Mouse (Mus musculus): ENCODE results near the gene Eif4g3. TPM values are rescaled to one million over a fixed set of nuclear protein-coding genes. Genes with fewer than 3 reads are reported as not detected.

The Eif4g3 gene
- polyA plus RNA-seq, 1 experiment from 2014 or later: 57.3 TPM

DNA sequence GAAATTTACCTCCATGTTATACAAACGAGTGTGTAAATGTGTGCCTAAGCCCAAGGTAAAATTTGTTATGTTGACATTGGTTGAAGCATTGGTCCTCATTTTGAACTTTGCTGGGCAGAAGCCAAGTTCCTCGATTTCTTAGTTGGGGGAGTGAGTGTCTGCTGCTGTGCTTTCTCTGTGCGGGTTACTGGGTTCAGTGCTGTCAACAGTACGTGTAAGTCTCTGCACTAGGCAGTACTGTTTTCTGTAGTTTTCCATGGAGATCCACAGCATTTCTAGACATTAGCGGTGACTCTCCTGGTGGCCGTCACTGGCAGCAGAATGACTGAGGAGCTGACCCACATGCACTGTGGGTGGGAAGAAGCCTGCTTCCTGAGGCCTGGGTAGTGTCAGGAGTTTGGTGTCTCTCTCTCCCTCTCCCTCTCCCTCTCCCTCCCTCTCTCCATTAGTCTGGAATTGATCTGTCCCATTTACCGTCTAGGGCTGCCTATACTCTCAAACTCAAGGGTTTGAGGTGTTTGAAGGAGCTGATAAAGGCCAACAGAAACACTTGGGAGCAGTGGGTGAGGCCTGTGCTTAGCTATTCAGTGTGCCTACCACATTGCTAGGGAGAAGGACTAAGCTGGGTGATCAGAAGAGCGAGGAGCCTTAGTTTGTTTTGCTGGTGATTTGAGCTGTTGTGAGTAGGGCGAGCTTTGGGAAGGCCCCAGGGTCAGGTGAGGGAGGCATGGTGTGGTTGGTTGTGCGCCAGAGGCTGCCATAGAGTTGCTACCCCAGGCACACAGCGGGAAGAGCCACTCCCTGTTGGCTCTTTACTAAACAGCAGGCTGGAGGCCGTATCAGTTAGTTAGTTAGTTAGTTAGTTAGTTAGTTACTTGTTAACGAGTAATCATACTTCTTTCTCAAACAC lies 45.8 kb downstream of the Eif4g3 start:
- H3K9me3 ChIP-seq (ENCODE audit: control insufficient read depth, low read length): no peaks in the 10 kb centered on the region
- H3K36me3 ChIP-seq (ENCODE audit: control insufficient read depth, insufficient read depth, low read length): no peaks in the 10 kb centered on the region; the same call in 1 of the 2 replicates
- H3K4me3 ChIP-seq (ENCODE audit: low read depth, low read length): no peak overlapping the region
- DNase-seq (ENCODE audit: low spot score) (no peak), ATAC-seq (replicated peaks; ENCODE audit: low FRiP score) (no peak)
- no peak overlapping the region for H3K9ac ChIP-seq (ENCODE audit: low read length)
- peaks cover 7% of the 10 kb centered on the region for H3K4me1 ChIP-seq (replicated peaks; ENCODE audit: control insufficient read depth, insufficient read depth, low read length)
- H3K4me2 ChIP-seq (ENCODE audit: low read depth, low read length, severe bottlenecking): no peak overlapping the region
- H3K27me3 ChIP-seq (ENCODE audit: control insufficient read depth, insufficient read depth, low read length): no peaks in the 10 kb centered on the region
- WGBS: 85% methylated on average over 13 of the region's 13 CpGs
- no peak overlapping the region for H3K27ac ChIP-seq (ENCODE audit: low read depth, low read length)

DNA sequence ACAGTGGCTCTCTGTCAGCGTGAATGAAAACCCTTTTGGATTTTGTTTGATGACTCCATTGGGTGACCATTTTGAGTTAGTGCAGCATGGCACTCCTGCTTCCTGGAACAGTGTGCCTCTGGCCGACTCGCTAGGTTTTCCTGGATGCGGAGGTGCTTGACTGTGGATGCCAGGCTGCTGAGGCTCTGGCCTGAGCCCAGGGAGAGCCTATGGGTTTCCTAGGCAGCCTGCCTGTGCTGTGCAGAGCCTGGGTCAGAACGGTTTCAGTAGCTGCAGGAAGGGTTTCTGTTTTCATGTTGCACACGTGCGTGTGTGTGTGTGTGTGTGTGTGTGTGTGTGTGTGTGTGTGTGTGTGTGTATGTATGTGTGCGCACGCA lies 46.4 kb downstream of the Eif4g3 start:
- WGBS: 89% methylated on average over 9 of the region's 9 CpGs
- H3K4me1 ChIP-seq (replicated peaks; ENCODE audit: control insufficient read depth, insufficient read depth, low read length): peaks cover 7% of the 10 kb centered on the region
- no peak overlapping the region for H3K27ac ChIP-seq (ENCODE audit: low read depth, low read length)
- ATAC-seq (replicated peaks; ENCODE audit: low FRiP score) (no peak), DNase-seq (ENCODE audit: low spot score) (no peak)
- H3K9me3 ChIP-seq (ENCODE audit: control insufficient read depth, low read length): no peaks in the 10 kb centered on the region
- no peak overlapping the region for H3K9ac ChIP-seq (ENCODE audit: low read length)
- no peaks in the 10 kb centered on the region for H3K27me3 ChIP-seq (ENCODE audit: control insufficient read depth, insufficient read depth, low read length)
- H3K36me3 ChIP-seq (ENCODE audit: control insufficient read depth, insufficient read depth, low read length): no peaks in the 10 kb centered on the region; the same call in 1 of the 2 replicates
- H3K4me3 ChIP-seq (ENCODE audit: low read depth, low read length): no peak overlapping the region
- no peak overlapping the region for H3K4me2 ChIP-seq (ENCODE audit: low read depth, low read length, severe bottlenecking)

- no peak for ATAC-seq (replicated peaks; ENCODE audit: low FRiP score)
- Histone ChIP-seq H3K4me3 (ENCODE audit: low read depth, low read length) (no peak overlapping the region), H3K9me3 (ENCODE audit: control insufficient read depth, low read length) (peaks cover 4% of the 10 kb centered on the region; the same call in 1 of the 2 replicates), H3K27me3 (ENCODE audit: control insufficient read depth, insufficient read depth, low read length) (no peaks in the 10 kb centered on the region), H3K36me3 (ENCODE audit: control insufficient read depth, insufficient read depth, low read length) (peaks cover 5% of the 10 kb centered on the region), H3K27ac (ENCODE audit: low read depth, low read length) (no peak overlapping the region), H3K4me2 (ENCODE audit: low read depth, low read length, severe bottlenecking) (no peak overlapping the region), H3K9ac (ENCODE audit: low read length) (no peak overlapping the region), H3K4me1 (replicated peaks; ENCODE audit: control insufficient read depth, insufficient read depth, low read length) (peaks cover 7% of the 10 kb centered on the region)
- DNase-seq (ENCODE audit: low spot score): no peak
- WGBS: 86% methylated on average over 3 of the region's 3 CpGs
These were observed 47.8 kb downstream of the Eif4g3 start for GRCm38 (mm10) chr4:138040589-138040988.

- Histone ChIP-seq H3K4me1 (replicated peaks; ENCODE audit: control insufficient read depth, insufficient read depth, low read length) (peaks cover 5% of the 10 kb centered on the region), H3K27me3 (ENCODE audit: control insufficient read depth, insufficient read depth, low read length) (no peaks in the 10 kb centered on the region), H3K27ac (ENCODE audit: low read depth, low read length) (no peak overlapping the region), H3K4me3 (ENCODE audit: low read depth, low read length) (no peak overlapping the region), H3K4me2 (ENCODE audit: low read depth, low read length, severe bottlenecking) (no peak overlapping the region), H3K9ac (ENCODE audit: low read length) (no peak overlapping the region), H3K36me3 (ENCODE audit: control insufficient read depth, insufficient read depth, low read length) (peaks cover 9% of the 10 kb centered on the region), H3K9me3 (ENCODE audit: control insufficient read depth, low read length) (peaks cover 6% of the 10 kb centered on the region; the same call in 1 of the 2 replicates)
- DNase-seq (ENCODE audit: low spot score) (no peak), ATAC-seq (replicated peaks; ENCODE audit: low FRiP score) (no peak)
- 87% methylated on average over 12 of the region's 12 CpGs for WGBS
These were observed 48.9 kb downstream of the Eif4g3 start for GRCm38 (mm10) chr4:138041566-138042256.

DNA sequence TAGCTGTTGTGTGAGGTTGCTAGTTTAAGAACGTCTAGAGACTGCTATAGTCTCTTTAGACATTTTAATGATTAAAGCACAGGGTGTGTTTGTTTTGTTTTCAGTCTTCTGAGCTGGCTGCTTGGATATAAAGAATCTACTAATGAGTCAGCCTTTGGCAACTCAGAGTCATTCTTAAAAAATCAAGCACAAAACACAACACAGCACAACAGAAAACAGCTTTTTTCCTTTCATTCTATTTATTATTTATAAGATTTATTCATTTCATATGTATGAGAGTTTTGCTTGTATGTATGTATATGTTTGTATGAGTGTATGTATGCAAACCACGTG lies 49.4 kb downstream of the Eif4g3 start:
- no peak overlapping the region for H3K9ac ChIP-seq (ENCODE audit: low read length)
- DNase-seq (ENCODE audit: low spot score): no peak
- no peak overlapping the region for H3K4me2 ChIP-seq (ENCODE audit: low read depth, low read length, severe bottlenecking)
- H3K4me3 ChIP-seq (ENCODE audit: low read depth, low read length): no peak overlapping the region
- no peaks in the 10 kb centered on the region for H3K27me3 ChIP-seq (ENCODE audit: control insufficient read depth, insufficient read depth, low read length)
- H3K9me3 ChIP-seq (ENCODE audit: control insufficient read depth, low read length): peaks cover 6% of the 10 kb centered on the region; the same call in 1 of the 2 replicates
- ATAC-seq (replicated peaks; ENCODE audit: low FRiP score): no peak
- no peaks in the 10 kb centered on the region; the same call in 1 of the 2 replicates for H3K4me1 ChIP-seq (replicated peaks; ENCODE audit: control insufficient read depth, insufficient read depth, low read length)
- H3K27ac ChIP-seq (ENCODE audit: low read depth, low read length): no peak overlapping the region
- WGBS: 75% methylated on average over 2 of the region's 2 CpGs
- peaks cover 9% of the 10 kb centered on the region for H3K36me3 ChIP-seq (ENCODE audit: control insufficient read depth, insufficient read depth, low read length)

GRCm38 (mm10) chr4:138042625-138043024 lies 49.8 kb downstream of the Eif4g3 start:
- no peak overlapping the region for H3K4me3 ChIP-seq (ENCODE audit: low read depth, low read length)
- no peak overlapping the region for H3K27ac ChIP-seq (ENCODE audit: low read depth, low read length)
- peaks cover 6% of the 10 kb centered on the region; the same call in 1 of the 2 replicates for H3K9me3 ChIP-seq (ENCODE audit: control insufficient read depth, low read length)
- no peaks in the 10 kb centered on the region for H3K27me3 ChIP-seq (ENCODE audit: control insufficient read depth, insufficient read depth, low read length)
- 96% methylated on average over 5 of the region's 5 CpGs for WGBS
- H3K4me1 ChIP-seq (replicated peaks; ENCODE audit: control insufficient read depth, insufficient read depth, low read length): no peaks in the 10 kb centered on the region
- ATAC-seq (replicated peaks; ENCODE audit: low FRiP score): no peak
- DNase-seq (ENCODE audit: low spot score): no peak
- H3K4me2 ChIP-seq (ENCODE audit: low read depth, low read length, severe bottlenecking): no peak overlapping the region
- H3K9ac ChIP-seq (ENCODE audit: low read length): no peak overlapping the region
- H3K36me3 ChIP-seq (ENCODE audit: control insufficient read depth, insufficient read depth, low read length): peaks cover 9% of the 10 kb centered on the region

- Histone ChIP-seq H3K36me3 (ENCODE audit: control insufficient read depth, insufficient read depth, low read length) (peaks cover 9% of the 10 kb centered on the region), H3K4me1 (replicated peaks; ENCODE audit: control insufficient read depth, insufficient read depth, low read length) (no peaks in the 10 kb centered on the region), H3K9me3 (ENCODE audit: control insufficient read depth, low read length) (peaks cover 6% of the 10 kb centered on the region; the same call in 1 of the 2 replicates), H3K27ac (ENCODE audit: low read depth, low read length) (no peak overlapping the region), H3K4me3 (ENCODE audit: low read depth, low read length) (no peak overlapping the region), H3K9ac (ENCODE audit: low read length) (no peak overlapping the region), H3K27me3 (ENCODE audit: control insufficient read depth, insufficient read depth, low read length) (no peaks in the 10 kb centered on the region), H3K4me2 (ENCODE audit: low read depth, low read length, severe bottlenecking) (no peak overlapping the region)
- ATAC-seq (replicated peaks; ENCODE audit: low FRiP score): no peak
- WGBS: 98% methylated on average over 16 of the region's 16 CpGs
- no peak for DNase-seq (ENCODE audit: low spot score)
These were observed 52.1 kb downstream of the Eif4g3 start for GRCm38 (mm10) chr4:138044841-138045500.

DNA sequence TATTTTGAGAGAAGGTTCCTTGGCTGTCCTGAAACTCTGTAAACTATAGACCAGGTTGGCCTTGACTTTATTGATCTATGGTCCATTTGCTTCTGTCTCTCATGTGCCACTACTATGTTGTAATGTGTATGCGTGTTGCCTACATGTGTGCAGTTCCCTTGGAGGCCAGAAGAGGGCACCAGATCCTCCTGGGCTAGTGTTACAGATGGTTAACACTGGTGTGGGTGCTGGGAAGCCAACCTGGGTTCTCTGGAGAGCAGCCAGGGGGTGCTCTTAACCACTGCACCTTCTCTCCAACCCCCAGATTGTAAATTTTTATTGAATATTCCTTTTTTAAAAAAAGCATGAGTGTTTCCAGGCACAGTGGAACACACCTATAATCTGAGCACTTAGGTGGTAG lies 53.0 kb downstream of the Eif4g3 start:
- Histone ChIP-seq H3K36me3 (ENCODE audit: control insufficient read depth, insufficient read depth, low read length) (peaks cover 9% of the 10 kb centered on the region), H3K9me3 (ENCODE audit: control insufficient read depth, low read length) (peaks cover 6% of the 10 kb centered on the region; the same call in 1 of the 2 replicates), H3K4me3 (ENCODE audit: low read depth, low read length) (no peak overlapping the region), H3K27me3 (ENCODE audit: control insufficient read depth, insufficient read depth, low read length) (no peaks in the 10 kb centered on the region), H3K4me1 (replicated peaks; ENCODE audit: control insufficient read depth, insufficient read depth, low read length) (no peaks in the 10 kb centered on the region), H3K9ac (ENCODE audit: low read length) (no peak overlapping the region), H3K27ac (ENCODE audit: low read depth, low read length) (no peak overlapping the region), H3K4me2 (ENCODE audit: low read depth, low read length, severe bottlenecking) (no peak overlapping the region)
- DNase-seq (ENCODE audit: low spot score) (no peak), ATAC-seq (replicated peaks; ENCODE audit: low FRiP score) (no peak)
- WGBS: 97% methylated on average over 1 of the region's 1 CpGs

All from forebrain, embryonic 11.5 days (tissue).